Mouse (Mus musculus) heart, adult 18-20 months (tissue): Measurements from ENCODE around the gene Olfr196. TPM values are rescaled to one million over a fixed set of nuclear protein-coding genes. Genes with fewer than 3 reads are reported as not detected.
"Not testable (repeated sequence)": the region's sequence is repeated elsewhere in the genome, so short reads cannot be mapped to it uniquely, and the experiment has no call there.

ENCODE experiments used
- DNase-seq, 2 experiments: peaks; one replicate each; pipeline ENCODE4 v3.0.0; 2021 to 2022; ENCODE audit warnings: mixed read lengths in 1 of 2
- long read RNA-seq, 2 experiments: library from polyadenylated mRNA; stranded (forward); transcript quantifications; one replicate each; pipeline ENCODE4 v2.0.0; 2021
- total RNA-seq, 2 experiments: library from RNA; stranded (reverse); gene quantifications; 2 replicates each; pipeline ENCODE4 v1.2.3; 2021

The Olfr196 gene
- not detected for total RNA-seq
- long read RNA-seq, experiment 1, result 0 reads
- long read RNA-seq, experiment 2, result 0 reads

DNA sequence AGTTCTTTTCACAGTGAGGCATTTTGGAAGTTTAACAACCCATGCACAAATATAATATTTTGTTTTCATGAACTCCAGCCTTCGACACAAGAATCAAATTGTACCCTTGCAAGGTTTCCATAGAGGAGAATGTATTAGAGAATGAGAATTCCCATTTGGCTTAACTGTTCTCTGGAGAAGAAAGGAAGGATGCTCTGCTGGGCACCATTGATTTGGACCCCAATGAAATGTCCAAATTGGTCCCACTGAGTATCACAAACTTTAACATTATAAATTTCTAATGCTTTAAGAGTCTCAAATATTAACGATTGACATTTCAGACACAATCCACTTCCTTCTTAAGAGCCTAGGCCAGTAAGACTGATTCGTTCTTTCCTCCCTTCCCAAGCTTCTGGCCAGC, at the start of gene Olfr196:
TSS of gene Olfr196 (minus strand) at position 101 of the 400 bp plus-strand sequence.
- DNase-seq, result no peak

DNA sequence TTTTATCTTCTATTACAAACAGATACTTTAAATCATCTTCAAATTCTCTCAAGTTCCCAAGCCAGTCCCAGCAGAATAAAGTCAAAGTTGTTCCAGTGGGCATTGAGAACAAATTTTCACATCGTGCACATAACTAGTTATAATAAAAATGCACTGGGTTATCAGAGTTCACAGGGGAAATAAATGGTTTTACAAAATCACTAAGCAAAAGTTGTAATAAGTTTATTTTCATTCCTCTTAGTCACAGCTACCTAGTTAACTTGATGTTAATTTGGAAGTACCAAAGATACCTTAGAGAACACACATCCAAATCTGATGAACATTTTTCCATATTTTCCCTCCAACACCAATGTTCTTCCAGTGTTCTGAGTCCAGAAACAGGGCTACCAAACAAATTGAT, 49.4 kb upstream of the Olfr196 start, which contains the start of gene Olfr199:
TSS of gene Olfr199 (minus strand) at position 101 of the 400 bp plus-strand sequence.
- not testable (repeated sequence) for DNase-seq

DNA sequence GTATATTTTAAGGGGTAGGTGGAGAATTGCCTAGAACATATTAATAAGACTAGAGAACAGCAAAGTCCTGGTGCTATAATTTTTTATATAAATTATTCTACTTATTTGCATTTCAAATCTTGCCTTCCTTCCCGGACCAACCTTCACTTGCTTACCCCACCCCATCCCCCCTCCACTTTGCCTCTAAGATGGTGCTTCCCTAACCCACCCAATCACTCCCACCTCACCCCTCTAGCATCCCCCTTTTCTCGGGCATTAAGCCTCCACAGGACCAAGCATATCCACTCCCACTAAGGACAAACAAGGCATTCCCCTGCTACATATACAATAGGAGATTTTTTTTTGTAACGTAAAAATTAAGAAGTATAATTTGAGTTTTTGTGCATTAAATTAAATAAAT, 47.6 kb upstream of the Olfr196 start:
- DNase-seq, result not testable (repeated sequence)

DNA sequence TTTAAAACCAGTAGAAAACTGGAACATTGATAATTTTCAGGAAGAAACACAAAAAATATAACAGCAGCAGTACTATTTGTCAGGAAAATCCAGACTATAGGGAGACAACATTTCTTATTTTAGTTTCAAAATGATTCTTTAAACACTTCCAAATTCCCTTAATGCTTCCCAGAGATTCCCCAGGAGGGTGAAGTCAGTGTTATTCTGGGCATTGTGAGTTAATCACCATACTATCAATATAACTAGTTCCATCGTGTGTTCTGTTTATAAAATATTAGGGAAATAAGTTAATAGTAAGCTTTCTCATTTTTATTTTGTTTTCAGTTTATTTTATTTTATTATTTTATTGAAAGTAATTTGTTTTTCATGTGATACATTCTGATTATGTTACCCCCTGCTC, 33.2 kb upstream of the Olfr196 start, which contains the start of gene Olfr198:
TSS of gene Olfr198 (minus strand) at position 101 of the 400 bp plus-strand sequence.
- not testable (repeated sequence) for DNase-seq

DNA sequence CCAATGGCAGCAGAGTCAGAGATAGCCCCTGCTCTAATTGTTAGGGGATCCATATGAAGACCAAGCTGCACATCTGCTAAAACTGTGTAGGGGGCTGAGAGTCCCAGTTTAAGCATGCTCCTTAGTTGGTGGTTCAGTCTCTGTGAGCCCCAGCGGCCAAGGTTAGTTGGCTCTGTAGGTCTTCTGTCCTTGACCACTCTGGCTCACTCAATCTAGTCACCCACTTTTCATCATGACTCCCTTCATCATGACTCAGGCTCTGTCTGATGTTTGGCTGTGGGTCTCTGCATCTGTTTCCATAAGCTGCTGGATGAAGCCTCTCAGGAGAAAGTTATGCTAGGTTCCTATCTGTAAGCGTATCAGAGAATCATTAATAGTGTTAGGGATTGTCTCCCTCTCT, 18.3 kb downstream of the Olfr196 start:
- DNase-seq, result no peak

DNA sequence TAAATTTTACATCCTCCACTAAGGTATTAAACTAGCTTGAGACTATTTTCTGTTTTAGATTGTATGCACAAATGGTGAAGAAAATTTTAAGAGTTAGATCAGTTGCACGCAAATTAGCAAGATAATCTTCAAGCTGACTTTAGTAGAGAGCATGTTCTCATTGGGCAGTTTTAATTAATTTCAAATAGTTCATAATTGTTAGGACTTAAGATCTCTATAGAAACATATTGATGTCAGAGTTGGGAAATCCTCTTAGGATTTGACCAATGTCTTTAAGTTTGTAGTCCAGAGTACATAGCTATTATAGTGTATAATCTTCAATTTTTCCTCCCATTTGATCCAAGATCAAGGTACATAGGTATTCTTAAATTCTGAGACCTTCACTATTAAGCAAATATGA, 23.5 kb downstream of the Olfr196 start, which contains the start of gene Olfr195:
TSS of gene Olfr195 (plus strand) at position 301 of the 400 bp plus-strand sequence.
- DNase-seq, result no peak

DNA sequence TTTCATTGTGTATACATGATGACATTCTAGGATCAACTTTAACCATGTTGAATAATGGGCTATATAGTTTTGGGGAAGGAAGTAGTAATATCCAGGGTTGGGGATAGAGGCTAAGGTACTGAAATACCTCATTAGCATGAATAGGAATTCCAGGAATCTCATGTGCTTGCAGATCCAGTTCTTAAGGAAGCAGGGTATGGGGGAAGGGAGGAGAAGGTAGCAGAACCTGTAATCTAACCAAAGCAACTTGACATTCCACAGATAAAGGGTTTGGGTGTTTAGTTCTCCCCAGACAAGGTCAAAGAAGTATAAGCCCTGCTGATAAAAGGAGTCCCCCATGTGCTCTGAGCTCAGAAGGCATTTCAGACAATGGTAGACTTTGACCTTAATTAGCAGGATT, 29.1 kb downstream of the Olfr196 start:
- no peak for DNase-seq

DNA sequence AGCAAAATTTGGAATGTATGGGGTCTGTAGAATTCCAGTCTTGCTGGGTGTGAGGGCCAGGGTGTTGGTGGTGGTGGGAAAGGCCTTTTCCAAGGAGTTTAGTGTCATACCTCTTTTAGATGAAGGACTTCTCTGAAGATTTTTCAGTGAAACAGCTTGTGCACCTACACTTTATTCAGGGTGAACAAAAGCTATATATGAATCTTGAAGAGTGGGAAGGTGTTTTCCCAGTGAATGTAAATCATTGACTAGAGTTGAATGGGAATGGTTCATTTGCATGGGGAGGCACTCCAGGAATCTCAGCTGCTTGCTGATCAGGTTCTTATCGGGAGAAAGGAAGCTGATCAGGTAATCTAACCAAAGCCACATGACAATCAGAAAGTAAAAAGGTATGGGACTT, 39.5 kb downstream of the Olfr196 start:
- DNase-seq, result no peak

DNA sequence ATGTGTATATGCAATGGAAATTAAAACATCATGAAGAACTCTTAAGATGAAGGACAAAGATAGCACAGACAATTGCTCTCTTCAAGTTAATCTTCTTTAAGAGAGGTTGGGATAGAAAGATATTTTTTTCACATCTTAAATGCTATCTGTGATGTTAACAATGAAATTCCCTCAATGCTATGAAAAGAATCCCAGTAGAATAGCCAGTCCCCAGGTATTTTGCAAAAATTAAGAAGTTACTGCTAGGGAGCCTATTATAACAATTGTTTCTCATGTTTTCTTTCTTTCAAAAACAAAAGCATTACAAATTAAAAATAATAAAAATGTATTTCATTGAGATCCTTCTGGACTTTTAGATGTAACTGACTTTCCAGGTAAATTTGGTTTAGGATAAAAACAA, 49.3 kb downstream of the Olfr196 start, which contains the start of gene Olfr194:
TSS of gene Olfr194 (minus strand) at position 101 of the 400 bp plus-strand sequence.
- DNase-seq, result no peak

Other genes with a start within 250 kb of the Olfr196 start
- gene Olfr181, start 241.7 kb downstream of the Olfr196 start, total RNA-seq, result not detected
- not detected for gene Olfr180, start 241.1 kb downstream of the Olfr196 start, total RNA-seq
- gene Olfr183, start 175.1 kb downstream of the Olfr196 start, total RNA-seq, result not detected
- gene Olfr186, start 140.2 kb downstream of the Olfr196 start, total RNA-seq, result not detected
- gene Olfr187, start 130.7 kb downstream of the Olfr196 start, total RNA-seq, result not detected
- gene Olfr190, start 92.4 kb downstream of the Olfr196 start, total RNA-seq, result not detected
- gene Olfr191, start 80.6 kb downstream of the Olfr196 start, total RNA-seq, result not detected
- gene Olfr193, start 58.6 kb downstream of the Olfr196 start, total RNA-seq, result not detected
- gene Olfr194, start 49.4 kb downstream of the Olfr196 start, total RNA-seq, result not detected
- gene Olfr195, start 23.4 kb downstream of the Olfr196 start, total RNA-seq, result not detected
- not detected for gene Olfr198, start 33.1 kb upstream of the Olfr196 start, total RNA-seq
- gene Olfr199, start 49.3 kb upstream of the Olfr196 start, total RNA-seq, result not detected
- not detected for gene Olfr201, start 102.2 kb upstream of the Olfr196 start, total RNA-seq
- not detected for gene Olfr202, start 116.3 kb upstream of the Olfr196 start, total RNA-seq
- not detected for gene Olfr203, start 128.4 kb upstream of the Olfr196 start, total RNA-seq
- gene Olfr204, start 147.8 kb upstream of the Olfr196 start, total RNA-seq, result not detected
- not detected for gene Olfr205, start 160.7 kb upstream of the Olfr196 start, total RNA-seq
- not detected for gene Olfr206, start 178.8 kb upstream of the Olfr196 start, total RNA-seq
- not detected for gene Olfr209, start 193.5 kb upstream of the Olfr196 start, total RNA-seq
- under 1 TPM in 1 of 2 experiments, not detected in 1; 0.07 TPM for gene Gabrr3, start 236.9 kb upstream of the Olfr196 start, total RNA-seq